Mouse (Mus musculus) right cerebral cortex, postnatal 4 days (tissue): ENCODE results near the gene Sik3.

Source experiments
- DNase-seq: peaks from one replicate; pipeline ENCODE4 v3.0.0-alpha.2; 2022

The Sik3 gene

DNA sequence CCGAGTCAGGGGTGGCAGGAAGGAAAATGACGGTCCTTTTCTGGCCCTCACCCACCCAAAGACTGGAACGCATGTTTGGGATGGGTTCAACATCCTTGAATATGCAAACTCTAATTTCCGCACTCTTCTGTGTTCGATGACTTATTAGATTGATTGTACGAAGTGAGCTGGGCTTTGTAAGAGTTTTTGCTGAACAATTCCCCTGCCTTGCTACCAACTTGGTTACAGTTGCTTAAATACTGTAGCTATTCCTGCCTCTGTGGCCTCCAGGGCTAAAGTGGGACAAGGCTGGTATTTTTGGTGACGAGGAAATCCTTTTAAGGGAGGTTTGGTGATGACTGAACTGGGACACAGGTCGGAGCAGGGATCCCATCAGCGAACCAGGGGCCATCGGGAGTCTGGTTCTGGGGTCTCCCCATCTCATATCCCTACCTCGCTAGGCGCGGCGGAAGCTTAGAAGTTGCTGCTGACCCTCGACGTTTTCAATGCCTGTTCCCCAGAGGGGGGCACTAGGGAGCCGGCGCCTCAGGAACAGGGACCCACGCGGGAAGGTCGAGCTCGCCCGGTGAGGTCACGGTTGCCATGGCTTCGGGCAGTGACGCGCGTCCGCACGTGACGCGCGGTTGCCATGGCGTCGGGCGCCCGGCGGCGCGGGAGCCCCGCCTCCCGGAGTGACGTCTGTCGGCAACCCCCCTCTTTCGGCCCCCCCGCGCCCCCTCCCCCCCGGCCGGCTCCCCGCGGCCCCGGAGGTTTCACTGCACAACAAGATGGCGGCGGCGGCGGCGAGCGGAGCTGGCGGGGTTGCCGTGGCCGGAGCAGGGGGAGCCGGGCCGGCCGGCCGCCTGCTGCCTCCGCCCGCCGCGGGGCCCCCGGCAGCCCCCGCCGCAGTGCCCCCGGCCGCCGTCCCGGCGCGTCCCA lies at the start of gene Sik3, which contains the start of gene Pafah1b2:
Gene Sik3 (plus strand): TSS at position 730 of the 918 bp plus-strand sequence.
Gene Pafah1b2 (minus strand): TSS at position 600 of the 918 bp plus-strand sequence.
- peak; percentile 93 for DNase-seq

DNA sequence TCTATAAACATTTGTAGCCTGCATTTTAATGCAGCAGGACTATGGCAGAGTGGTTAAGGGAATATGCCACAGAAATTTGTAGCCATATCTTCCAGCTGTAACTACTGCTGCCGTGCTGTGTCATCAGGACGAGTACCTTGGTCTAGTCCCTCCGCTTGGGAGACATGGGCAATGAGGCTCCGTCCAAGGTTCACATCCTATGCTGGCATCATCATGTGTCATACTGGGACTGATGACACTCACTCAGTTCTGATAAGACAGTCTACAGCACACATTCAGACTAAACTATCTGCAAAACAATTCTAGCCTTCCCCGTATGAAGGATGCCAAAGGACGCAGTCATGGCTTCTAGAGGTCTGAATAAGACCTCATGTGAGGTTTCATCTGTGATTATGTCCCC lies 49.0 kb upstream of the Sik3 start:
- no peak for DNase-seq

DNA sequence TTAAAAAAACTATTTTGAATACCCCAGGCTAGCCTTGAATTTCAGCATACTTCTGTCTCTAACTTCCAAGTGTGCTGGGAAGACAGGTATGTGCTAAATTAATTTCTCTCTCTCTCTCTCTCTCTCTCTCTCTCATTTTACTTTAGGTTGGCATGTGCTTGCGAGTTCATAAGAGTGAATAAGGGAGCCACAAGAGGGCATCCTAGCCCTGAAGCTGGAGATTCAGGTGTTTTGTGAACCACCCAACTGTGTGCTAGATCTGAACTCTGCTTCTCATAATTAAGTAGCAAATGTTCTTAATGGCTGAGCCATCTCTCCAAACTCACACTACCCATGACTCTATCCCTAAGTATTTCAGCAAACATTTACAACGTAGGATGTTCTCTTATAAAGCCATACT lies 35.7 kb upstream of the Sik3 start:
- no peak for DNase-seq

DNA sequence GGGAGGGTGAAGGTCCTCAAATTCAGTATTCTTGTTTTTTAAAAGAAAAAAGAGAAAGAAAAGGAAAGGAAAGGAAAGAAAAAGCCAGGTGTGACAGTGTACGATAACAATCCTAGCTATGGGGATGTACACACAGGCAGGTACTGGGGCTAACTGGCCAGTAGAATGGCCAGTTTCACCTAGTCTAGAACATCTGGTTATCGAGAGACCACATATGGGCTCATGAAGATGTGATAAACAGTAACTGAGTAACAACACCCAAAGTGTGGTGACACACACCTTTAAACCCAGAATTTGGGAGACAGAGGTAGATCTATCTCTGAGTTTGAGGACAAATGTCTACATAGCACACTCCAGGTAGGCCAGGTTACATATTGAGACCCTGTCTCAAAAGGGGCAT lies 32.8 kb upstream of the Sik3 start:
- no peak for DNase-seq

DNA sequence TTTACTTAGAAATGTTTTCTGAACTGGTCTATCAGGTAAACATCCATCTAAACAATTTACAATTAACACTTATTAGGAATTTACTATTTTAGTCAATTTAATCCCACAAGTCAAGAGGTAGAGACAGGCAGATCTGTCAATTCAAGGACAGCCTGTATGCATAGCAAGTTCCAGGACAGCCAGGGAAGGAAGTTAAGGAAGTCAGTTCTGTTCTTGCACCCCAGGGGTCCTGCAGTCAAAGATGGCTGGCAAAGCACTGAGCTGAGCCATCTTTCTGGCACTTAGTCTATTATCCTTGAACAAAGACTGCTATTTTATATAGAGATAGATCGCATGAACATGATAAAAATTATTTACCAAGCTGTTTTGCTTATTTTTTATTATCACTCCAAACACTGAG lies 32.0 kb upstream of the Sik3 start:
- DNase-seq = no peak

DNA sequence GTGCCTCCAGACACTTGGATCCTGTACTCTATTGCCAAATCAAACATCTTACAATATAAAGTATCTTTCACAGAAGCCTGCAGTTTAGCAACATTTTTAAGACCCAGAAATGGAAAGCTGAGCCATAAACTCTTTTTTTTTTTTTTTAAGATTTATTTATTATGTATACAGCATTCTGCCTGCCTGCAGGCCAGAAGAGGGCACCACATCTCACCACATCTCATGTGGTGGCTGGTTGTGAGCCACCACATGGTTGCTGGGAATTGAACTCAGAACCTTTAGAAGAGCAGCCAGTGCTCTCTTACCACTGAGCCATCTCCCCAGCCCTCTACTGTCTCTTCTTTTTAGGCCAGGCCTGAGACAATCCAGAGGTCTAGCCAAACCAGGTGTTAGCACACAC lies 31.3 kb upstream of the Sik3 start:
- DNase-seq = no peak

DNA sequence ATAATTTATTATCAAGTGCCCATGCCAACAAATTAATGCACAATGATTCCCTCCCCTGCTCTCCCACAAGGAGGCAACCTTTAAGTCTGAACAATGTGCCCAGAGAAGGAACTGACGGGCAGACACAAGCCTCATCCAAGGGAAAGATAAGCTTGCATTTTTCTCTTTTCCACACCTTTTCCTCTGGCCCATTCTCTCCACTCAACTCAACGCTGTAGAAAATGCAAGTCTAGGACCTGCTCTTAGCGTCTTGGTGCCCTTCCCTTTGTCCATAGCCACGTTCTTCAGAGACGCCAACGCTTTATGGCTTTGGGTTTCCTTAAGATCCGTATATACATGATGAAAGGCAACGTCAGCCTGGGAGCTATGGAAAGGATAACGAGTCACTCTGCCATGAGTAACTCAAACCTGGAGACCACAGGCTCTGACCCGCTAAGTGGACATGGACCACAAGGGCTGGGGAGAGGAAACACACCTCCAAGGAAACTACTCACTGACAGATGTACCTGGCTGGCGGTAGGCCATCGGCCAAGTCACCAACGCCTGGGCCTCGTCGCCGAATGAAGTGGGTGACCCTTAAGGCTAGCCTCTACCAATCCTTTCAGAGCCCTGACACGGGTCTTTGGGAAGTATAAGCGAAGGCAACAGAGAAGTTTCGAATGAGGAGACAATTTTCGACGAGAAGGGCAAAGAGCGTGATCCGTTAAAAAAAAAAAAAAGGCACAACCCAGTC lies 28.8 kb upstream of the Sik3 start:
- DNase-seq = peak; percentile 40

DNA sequence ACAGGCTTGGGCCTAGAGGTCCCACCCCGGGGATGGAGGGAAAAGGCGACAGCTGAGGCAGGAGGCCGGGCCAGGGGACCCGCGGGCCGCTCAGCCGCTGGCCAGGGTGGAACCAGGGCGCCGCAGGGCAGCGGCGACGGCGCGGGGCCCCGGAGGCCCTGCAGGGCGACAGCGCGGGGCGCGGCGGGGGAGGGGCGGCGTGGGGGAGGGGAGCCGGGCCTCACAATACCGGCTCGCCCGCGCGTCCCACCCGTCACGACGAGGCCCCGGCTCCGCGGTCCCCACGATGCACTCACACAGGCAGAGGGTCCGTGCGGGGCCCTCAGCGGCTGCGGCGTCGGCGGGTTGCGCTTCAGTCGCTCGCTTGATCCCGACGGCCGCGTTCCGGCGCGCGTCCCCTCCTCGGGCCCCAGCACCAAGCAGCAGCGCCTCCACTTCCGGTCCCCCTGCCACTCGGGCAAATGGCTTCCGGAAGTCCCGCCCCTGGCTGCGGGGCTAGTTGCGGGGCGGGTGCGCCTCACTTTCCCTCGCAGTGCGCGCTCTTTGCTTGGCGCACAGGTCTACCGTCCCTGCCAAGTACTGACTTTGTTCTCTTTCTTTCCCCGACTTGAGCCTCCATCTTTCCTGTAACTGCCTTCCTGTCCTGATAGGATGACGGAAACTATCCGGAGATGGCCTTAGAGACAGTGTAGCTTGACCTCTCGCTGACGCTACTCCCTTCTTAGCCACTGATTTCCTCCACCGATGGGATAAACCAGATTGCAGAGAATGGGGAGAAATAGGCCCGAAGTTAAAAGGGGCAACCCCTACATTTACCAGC lies 28.0 kb upstream of the Sik3 start:
- DNase-seq = peak; percentile 93

DNA sequence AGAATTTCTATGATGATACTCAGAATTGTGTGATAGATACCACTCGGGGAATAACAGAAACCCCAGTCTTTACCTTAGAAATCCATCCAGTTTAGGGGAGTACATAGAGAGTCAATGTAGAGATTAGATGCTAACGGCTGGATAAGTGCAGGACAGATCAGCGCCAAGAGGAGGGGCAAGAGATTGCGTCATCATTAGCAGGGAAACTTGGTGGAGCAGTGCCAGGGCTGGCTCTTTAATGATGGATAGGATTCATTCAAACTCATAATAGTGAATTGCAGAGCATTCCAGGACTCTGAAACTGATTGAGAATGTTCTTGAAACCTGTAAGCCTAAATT lies 27.4 kb upstream of the Sik3 start:
- DNase-seq = peak; percentile 65

DNA sequence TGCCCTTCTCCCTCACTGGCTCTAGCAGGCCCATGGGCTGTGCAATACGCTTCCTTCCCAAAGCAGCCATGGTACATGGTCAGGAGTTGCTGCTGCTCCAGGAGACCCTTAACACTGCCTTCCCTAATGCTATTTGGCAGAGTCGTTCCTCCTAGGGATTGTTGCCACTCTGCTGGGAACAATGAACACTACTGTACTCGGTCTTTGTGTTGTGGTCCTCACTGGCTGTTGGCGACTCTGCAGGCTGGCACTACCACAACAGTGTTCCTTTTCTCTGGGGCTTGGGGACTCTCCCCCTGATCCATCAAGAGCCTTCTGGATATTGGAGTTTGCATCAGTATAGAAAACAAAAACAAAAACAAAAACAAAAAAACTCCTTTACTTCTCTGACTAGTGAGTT lies 13.6 kb upstream of the Sik3 start:
- DNase-seq = no peak

DNA sequence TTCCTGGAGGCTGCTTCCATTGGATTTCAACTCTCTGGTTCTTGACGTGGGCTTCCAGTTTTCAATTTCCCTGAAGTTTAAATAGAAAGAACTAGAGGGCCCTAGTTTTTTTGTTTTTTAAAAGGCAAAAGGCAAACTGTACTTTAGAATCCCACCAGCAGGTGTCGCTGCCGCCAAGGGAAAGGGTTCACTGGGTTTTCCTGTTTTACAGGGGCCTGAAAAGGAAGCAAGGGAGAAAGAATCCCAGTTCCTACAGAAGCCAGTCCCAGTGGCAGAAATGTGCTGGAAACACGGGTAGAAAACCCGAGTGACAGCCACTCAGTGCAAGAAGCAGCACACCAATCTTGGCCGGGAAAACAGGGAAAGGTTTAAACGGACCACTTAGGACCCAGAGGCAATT lies 8.9 kb upstream of the Sik3 start:
- peak; percentile 98 for DNase-seq

DNA sequence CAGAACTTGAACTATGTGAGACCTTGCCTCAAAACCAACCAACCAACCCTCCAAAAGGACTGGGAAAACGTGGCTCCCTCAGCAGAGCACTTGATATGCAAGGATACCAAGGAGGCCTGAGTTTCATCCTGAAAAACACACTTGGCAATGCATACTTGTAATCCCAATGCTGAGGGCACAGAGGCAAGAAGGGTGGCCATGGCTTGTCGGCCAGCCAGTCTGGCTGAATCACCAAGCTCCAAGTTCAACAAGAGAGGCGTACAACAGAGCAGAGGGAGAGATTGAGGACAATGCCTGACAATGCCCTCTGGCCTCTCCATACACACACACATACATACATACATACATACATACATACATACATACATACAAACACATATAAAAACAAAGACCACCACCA lies 8.1 kb upstream of the Sik3 start:
- DNase-seq = no peak

DNA sequence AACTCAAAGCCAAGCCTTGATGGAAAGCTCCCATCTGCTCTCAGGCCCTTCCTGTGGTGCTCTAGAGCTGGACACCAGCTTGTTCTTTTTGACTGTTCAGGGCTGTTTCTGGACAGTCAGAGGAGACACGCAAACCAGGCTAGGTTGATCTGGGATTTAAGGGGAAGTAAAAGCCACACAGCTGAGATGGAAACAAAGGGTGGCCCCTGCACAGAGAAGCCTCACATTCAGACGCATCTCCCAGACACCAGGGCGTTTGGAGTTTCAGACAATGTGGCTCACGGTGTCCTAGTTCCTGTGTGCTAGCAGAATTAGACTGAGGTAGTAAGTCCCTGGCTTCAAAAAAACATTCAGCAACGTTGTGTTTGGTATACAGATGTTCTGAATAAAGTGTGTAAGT lies 6.4 kb upstream of the Sik3 start:
- no peak for DNase-seq

DNA sequence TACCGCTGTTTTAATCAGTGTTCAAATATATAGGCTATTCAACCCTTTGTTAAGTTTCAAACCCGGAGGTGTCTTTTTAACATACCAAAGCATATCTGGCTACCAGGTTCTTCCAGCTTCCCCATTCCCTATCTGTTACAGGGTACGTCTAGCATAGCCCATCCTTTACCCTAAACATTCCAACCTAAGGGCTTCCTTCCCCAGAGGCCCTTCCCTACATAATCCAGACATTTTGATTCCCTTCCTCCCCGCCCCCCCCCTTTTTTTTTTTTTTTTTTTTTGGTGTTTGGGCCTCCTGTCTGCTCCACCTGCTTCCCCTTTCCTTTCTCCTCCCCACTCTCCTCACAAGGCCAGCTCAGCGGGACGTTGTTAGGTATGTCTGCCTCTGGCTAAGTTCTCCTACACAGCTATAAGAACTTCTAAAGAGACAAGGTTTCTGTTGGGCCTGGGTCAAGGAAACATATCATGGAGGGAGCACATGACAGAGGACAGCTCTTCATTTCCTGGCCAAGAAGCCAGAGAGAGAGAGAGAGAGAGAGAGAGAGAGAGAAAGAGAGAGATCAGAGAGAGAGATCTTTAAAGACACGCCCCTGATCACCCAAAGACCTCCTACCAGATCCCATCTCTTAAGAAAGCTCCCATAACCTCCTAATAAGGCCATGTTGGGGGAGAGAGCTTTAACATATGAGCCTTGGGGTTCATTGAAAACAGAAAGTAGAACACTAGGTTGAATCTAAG lies 3.5 kb upstream of the Sik3 start:
- no peak for DNase-seq

DNA sequence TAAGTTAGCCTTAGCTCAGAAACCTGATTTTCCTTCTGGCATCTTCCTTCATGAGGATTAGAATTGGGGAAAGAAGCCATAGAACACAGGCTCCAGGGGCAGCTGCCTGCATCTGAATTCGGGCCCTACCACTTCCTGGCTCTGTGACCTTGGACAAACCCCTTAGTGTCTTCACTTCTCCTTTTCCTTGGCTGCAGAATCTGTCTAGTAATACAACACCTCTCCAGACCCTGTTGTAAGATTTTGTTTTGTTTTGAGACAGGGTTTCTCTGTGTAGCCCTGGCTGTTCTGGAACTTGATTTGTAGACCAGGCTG lies 3.0 kb upstream of the Sik3 start:
- no peak for DNase-seq

DNA sequence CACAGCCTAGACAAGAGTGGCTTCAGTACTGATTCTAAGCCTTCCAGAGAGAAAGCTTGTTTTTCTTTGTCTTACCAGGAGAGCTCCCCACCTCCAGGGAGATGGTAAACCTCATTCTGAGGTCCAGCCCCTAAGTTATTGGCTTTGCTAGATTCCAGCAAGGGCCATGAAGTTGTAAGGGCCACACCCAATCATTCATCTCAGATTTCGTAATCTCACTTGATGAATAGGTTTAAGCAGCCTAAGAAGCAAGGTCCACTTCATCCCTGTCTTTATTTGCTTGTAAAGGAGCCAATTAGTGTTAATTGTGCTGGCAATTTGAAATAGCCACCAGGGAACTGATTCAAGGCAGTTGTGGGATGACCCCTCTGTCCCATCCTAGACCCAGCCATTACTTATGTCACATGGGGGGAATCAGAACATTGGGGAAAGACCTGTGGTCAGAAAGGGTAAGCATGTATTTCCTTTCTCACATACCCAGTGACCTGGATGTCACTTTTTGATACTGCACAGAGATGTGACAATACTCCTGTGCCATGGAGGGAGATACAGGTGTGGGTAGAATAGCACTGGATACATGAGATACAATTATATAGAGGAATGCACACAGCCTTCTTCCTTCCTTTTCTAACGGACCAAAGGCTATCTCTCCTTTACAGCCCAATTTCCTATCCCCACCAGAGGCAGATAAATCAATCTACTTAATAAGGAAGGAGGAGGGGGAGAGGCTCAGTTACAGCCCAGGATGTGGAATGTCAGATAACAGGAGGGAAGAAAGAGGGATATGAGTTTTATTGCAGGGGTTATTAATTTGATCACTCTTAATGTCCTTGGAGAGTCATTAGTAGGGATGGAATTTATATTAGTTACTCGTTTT lies 1.3 kb upstream of the Sik3 start:
- DNase-seq = no peak

DNA sequence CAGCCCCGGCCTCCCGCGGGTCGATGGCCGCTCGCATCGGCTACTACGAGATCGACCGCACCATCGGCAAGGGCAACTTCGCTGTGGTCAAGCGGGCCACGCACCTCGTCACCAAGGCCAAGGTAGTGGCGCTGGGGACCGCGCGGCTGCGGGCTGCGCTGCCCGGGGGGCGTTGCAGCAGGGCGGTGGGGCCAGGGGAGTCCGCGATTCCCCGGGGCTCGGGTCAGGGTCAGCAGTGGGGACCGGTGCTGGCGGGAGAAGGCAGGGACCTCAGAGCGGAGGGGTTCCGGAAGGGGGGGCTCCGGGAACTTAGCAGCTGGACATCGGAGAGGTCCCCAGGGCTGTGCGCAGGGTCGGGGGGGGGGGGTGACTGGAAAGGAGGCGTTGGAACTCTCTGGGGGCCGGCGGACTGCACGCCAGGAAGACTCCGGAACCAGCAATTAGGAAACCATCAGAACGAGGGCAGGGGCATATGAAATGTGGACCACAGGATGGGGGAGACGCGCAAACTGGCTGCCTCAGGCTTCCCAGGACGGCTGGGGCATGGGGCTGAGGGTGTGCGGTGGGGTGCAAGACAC lies 478 bp downstream of the Sik3 start:
- peak; percentile 45 for DNase-seq

DNA sequence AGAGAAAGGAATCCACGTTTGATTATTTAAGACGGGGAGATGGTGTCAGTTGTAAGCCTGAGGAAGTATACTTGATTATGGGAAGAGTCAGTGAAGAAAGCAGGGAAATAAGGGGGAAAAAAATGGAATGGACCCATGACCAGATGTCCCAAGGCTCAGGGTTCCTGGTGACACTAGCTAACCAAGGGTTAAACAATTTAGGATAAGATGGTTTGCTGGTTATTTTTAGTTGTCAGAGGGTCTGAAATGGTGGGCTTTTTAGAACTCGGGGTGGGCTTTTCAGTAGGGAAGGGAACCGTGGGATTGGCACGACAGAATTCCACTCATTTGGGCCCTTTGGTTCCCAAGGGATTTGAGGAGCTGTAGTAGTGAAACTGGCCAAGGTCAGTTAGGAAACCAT lies 996 bp downstream of the Sik3 start:
- DNase-seq = no peak

DNA sequence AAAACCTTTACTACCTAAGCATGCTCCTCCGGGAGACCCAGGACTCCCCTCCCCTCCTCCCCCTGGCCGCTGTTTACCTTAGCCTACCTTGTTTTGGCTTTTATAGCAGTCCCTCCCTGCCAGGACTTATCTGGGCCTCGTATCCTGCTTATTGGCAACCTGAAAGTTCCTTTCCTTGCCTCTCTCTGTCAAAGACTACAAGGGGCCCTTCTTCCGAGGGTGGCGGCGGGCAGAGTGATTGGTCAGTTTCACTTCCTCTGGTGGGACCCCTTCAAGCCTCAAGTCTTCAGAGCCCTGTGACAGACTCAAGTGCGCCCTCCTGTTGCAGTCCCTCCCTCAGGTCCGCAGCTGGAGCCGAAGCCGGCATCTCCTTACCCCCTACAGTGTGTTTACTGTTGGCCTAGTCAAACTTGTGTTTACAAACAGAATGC lies 1.6 kb downstream of the Sik3 start:
- peak; percentile 43 for DNase-seq

DNA sequence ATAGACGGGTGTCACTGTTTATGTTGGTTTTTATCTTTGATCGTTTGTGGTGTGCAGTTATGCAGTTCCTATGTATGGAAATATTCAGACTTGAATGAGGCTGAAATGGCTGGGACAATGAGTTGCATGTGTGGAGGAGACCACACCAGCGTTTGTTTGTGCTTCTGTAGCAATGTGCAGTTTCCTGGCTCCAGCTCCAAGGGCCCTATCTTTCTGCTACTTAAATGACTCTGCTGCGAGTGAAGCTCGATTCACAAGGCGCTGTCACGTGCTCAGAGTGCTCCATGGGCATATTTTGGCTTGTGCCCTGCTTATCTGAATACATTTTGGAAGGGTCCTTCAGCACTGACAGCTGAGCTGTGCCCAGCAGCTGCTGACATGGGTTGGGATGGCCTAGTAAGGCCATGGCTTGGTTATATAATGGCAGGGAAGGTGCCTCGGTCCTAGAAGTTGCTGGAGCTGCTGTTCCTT lies 2.5 kb downstream of the Sik3 start:
- DNase-seq = no peak

DNA sequence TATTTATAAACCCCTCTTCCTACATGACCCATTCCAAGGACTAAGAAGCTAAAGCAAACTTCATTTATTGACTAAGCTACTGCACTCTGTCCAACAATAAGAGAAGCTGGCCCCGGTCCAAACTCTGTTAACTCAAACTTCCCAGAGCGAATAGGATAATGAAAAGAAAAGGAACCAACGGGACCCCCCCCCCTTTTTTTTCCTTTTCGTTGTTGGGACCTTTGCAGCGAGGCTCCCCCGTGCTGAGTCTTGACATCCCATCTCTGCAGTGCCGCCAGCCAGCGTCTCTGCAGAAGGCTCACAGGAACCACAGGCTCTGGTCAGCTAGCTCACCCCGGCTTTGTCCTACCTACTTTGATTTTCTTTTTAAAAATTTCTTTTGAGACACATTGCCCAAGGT lies 3.2 kb downstream of the Sik3 start:
- peak; percentile 62 for DNase-seq
